Mouse (Mus musculus): Measurements from ENCODE around the gene Blzf1.

DNA sequence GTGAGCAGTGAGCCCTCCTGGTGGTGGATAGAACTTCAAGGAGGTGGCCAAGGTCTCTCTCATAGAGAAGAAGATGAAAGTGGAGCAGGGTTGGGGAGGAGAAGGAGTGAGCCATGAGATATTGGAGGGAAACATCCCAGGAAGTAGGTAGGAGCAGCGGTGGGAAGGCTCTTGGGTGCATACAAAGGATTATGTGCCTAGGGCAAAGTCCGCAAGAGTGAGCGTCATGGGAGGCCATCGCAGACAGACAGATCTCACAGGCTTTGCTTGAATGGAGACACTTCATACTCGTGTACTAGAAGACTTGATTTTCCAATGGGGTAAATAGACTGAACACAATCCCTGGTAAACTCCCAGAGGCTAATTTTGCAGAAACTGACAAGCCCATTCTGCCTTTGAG lies 11.2 kb upstream of the Blzf1 start:
- no peak for TF ChIP-seq POLR2A (IDR thresholded peaks at IDR 0.05; ENCODE audit: low read depth, low read length)
- no peak for TF ChIP-seq CTCF (IDR thresholded peaks at IDR 0.05; ENCODE audit: extremely low read depth, insufficient read depth, insufficient read length, insufficient replicate concordance)

All from spleen, adult 2 months (tissue).